Mouse (Mus musculus) small intestine, adult 2 months (tissue): ENCODE measurements at regions not wholly inside any gene's neighbourhood (a gene's known extent, or its start where the extent isn't known, plus 50 kb on each side); places are given as distances from the start of the nearest gene placed in this dataset.

Experiments used
- H3K27ac ChIP-seq: fragments of 200-500 bp; 2 replicates; pipeline ENCODE4 v1.5.1; 2012; ENCODE audit warnings: low read depth, low read length, control low read depth, inconsistent platforms; ENCODE audit not compliant: insufficient read depth
- H3K27me3 ChIP-seq: fragments of 200-500 bp; 2 replicates; pipeline ENCODE4 v1.6.1; 2012; ENCODE audit warnings: mild to moderate bottlenecking, moderate library complexity, low read length, inconsistent platforms; ENCODE audit not compliant: control insufficient read depth, insufficient read depth
- H3K36me3 ChIP-seq: fragments of 200-500 bp; 2 replicates; pipeline ENCODE4 v1.6.1; 2012; ENCODE audit warnings: mild to moderate bottlenecking, low read length, control low read depth, inconsistent platforms; ENCODE audit not compliant: control insufficient read depth, insufficient read depth
- H3K4me1 ChIP-seq: fragments of 200-500 bp; 2 replicates; pipeline ENCODE4 v1.6.1; 2012; ENCODE audit warnings: low read length, inconsistent platforms, mixed read lengths; ENCODE audit not compliant: control insufficient read depth, insufficient read depth, insufficient read length
- H3K4me3 ChIP-seq: fragments of 200-500 bp; 2 replicates; pipeline ENCODE4 v1.5.1; 2012; ENCODE audit warnings: low read depth, mild to moderate bottlenecking, control low read depth, inconsistent platforms, low read length, moderate library complexity
- CTCF ChIP-seq: fragments of 200-500 bp; IDR thresholded peaks from 2 replicates; pipeline ENCODE4 v1.5.1; 2012; ENCODE audit warnings: low read depth, mild to moderate bottlenecking, control low read depth, inconsistent platforms, low read length, moderate library complexity, mixed read lengths; ENCODE audit not compliant: insufficient replicate concordance, insufficient read length; ENCODE audit errors: extremely low read depth
- POLR2A ChIP-seq: fragments of 200-500 bp; IDR thresholded peaks from 2 replicates; pipeline ENCODE4 v1.6.1; 2012; ENCODE audit warnings: low read depth, mild to moderate bottlenecking, control low read depth, inconsistent platforms, low read length, moderate library complexity
- WGBS: fragments of 180-500 bp; shearing (Covaris S2); methylation state at CpG from one replicate; pipeline ENCODE4 v1.1.7; 2018; 5-methylcytosine and 5-hydroxymethylcytosine counted together

- Histone ChIP-seq H3K27me3 (no peaks in the 10 kb centered on the region), H3K27ac (no peak overlapping the region), H3K4me3 (no peak overlapping the region), H3K4me1 (no peaks in the 10 kb centered on the region), H3K36me3 (no peaks in the 10 kb centered on the region)
- TF ChIP-seq CTCF = no peak
- TF ChIP-seq POLR2A = no peak
- whole genome bisulfite sequencing = 58% methylated on average over 4 of the region's 4 CpGs
These were observed 505.2 kb upstream of the C030005K15Rik start for GRCm38 (mm10) chr10:98231705-98232235.

GRCm38 (mm10) chr10:98248311-98248710, 521.8 kb upstream of the C030005K15Rik start:
- Histone ChIP-seq H3K27ac (no peak overlapping the region), H3K4me3 (no peak overlapping the region), H3K27me3 (no peaks in the 10 kb centered on the region), H3K36me3 (no peaks in the 10 kb centered on the region), H3K4me1 (no peaks in the 10 kb centered on the region)
- 66% methylated on average over 1 of the region's 1 CpGs for WGBS
- TF ChIP-seq POLR2A (no peak), CTCF (no peak)

- Histone ChIP-seq H3K27me3 (no peaks in the 10 kb centered on the region), H3K36me3 (no peaks in the 10 kb centered on the region), H3K4me1 (no peaks in the 10 kb centered on the region), H3K4me3 (no peak overlapping the region), H3K27ac (no peak overlapping the region)
- 62% methylated on average over 4 of the region's 4 CpGs for WGBS
- TF ChIP-seq POLR2A = no peak
- no peak for TF ChIP-seq CTCF
These were observed 531.6 kb upstream of the C030005K15Rik start for GRCm38 (mm10) chr10:98257980-98258707.

GRCm38 (mm10) chr10:98259283-98259682, 532.7 kb upstream of the C030005K15Rik start:
- WGBS = 95% methylated on average over 4 of the region's 4 CpGs
- no peak overlapping the region for H3K4me3 ChIP-seq
- H3K27me3 ChIP-seq = no peaks in the 10 kb centered on the region
- H3K27ac ChIP-seq = no peak overlapping the region
- no peaks in the 10 kb centered on the region for H3K4me1 ChIP-seq
- no peaks in the 10 kb centered on the region for H3K36me3 ChIP-seq
- no peak for TF ChIP-seq POLR2A
- no peak for TF ChIP-seq CTCF

- Histone ChIP-seq H3K4me1 (no peaks in the 10 kb centered on the region), H3K36me3 (no peaks in the 10 kb centered on the region), H3K4me3 (no peak overlapping the region), H3K27ac (no peak overlapping the region), H3K27me3 (no peaks in the 10 kb centered on the region)
- TF ChIP-seq CTCF = no peak
- no peak for TF ChIP-seq POLR2A
- WGBS = 90% methylated on average over 3 of the region's 3 CpGs
These were observed 542.0 kb upstream of the C030005K15Rik start for GRCm38 (mm10) chr10:98268511-98268910.

- Histone ChIP-seq H3K36me3 (no peaks in the 10 kb centered on the region), H3K27ac (no peak overlapping the region), H3K4me1 (peaks cover 3% of the 10 kb centered on the region; the same call in 1 of the 2 replicates), H3K27me3 (no peaks in the 10 kb centered on the region), H3K4me3 (no peak overlapping the region)
- TF ChIP-seq CTCF (no peak), POLR2A (no peak)
- WGBS = 45% methylated on average over 4 of the region's 4 CpGs
These were observed 565.1 kb upstream of the C030005K15Rik start for GRCm38 (mm10) chr10:98291617-98292016.

GRCm38 (mm10) chr10:98292140-98292539, 565.6 kb upstream of the C030005K15Rik start:
- 13% methylated on average over 2 of the region's 2 CpGs for WGBS
- Histone ChIP-seq H3K4me1 (peaks cover 3% of the 10 kb centered on the region; the same call in 1 of the 2 replicates), H3K4me3 (no peak overlapping the region), H3K27ac (no peak overlapping the region), H3K36me3 (no peaks in the 10 kb centered on the region), H3K27me3 (no peaks in the 10 kb centered on the region)
- TF ChIP-seq POLR2A (no peak), CTCF (no peak)

- Histone ChIP-seq H3K27ac (no peak overlapping the region), H3K27me3 (no peaks in the 10 kb centered on the region), H3K36me3 (no peaks in the 10 kb centered on the region), H3K4me1 (no peaks in the 10 kb centered on the region), H3K4me3 (no peak overlapping the region)
- no peak for TF ChIP-seq POLR2A
- TF ChIP-seq CTCF = no peak
- WGBS = 88% methylated on average over 1 of the region's 1 CpGs
These were observed 579.1 kb upstream of the C030005K15Rik start for GRCm38 (mm10) chr10:98305667-98306066.
